Mouse (Mus musculus) heart, adult 18-20 months (tissue): Measurements from ENCODE around the gene Chaf1a. TPM values are rescaled to one million over a fixed set of nuclear protein-coding genes. Genes with fewer than 3 reads are reported as not detected.
"Not testable (repeated sequence)": the region's sequence is repeated elsewhere in the genome, so short reads cannot be mapped to it uniquely, and the experiment has no call there.

ENCODE experiments used
- DNase-seq, 2 experiments: peaks; one replicate each; pipeline ENCODE4 v3.0.0; 2021 to 2022; ENCODE audit warnings: mixed read lengths in 1 of 2
- total RNA-seq, 2 experiments: library from RNA; stranded (reverse); gene quantifications; 2 replicates each; pipeline ENCODE4 v1.2.3; 2021

Gene Chaf1a
- total RNA-seq, 2 experiments from 2014 or later, result 1.1 to 1.3 TPM

DNA sequence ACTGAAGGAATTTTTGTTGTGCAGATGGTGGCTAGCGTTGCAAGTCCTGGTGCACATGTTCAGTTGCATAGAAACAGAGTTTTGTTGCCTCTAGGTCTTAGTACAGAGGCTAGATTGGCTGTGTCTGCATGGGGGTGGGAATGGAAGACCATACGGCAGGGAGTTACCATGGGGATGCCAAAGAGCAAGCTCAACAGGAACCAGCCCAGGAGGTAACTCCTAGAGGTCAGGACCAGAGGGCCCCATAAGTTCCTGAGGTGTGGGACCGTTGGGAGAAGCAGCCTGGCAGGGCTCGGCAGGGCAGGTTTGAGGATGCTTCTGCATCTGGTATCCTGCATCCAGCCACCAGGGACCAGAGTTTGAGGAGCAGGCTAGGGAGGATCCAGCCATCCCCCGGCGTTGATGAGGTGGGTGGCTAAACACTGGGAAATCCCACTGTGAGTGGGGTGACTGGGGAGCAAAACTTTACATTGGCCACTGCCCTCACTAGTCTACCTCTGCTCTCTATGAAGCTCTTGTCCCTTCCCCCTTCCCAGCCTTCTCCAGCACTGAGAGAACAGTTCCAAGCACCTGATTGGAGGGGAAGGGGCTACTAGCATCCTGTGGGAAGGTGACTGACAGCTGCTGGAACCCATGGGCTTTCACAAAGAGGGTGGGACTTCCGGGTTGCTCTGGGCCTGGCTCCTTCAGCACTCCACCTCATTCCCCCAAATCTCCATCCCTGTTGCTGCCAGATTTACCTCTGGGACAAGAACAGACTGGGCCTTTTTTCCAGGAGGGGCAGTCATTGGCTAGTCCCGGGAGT lies 40.7 kb downstream of the Chaf1a start:
- DNase-seq, result no peak

DNA sequence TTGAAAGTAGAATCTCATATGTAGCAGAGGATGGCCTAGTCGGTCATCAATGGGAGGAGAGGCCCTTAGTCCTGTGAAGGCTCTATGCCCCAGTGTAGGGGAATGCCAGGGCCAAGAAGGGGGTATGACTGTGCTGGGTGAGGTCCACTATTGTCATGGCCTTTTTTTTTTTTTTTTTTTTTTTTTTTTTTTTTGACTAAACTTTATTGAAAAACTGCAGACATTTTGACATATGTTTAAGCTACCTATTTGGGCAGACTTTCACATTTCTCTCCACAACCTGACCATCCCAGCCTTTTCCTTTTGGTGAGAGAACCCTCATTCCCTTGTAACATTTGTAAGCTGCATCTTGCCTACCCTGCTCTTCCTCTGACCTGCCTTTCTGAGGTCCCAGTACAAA lies 52.1 kb downstream of the Chaf1a start:
- DNase-seq, result no peak

DNA sequence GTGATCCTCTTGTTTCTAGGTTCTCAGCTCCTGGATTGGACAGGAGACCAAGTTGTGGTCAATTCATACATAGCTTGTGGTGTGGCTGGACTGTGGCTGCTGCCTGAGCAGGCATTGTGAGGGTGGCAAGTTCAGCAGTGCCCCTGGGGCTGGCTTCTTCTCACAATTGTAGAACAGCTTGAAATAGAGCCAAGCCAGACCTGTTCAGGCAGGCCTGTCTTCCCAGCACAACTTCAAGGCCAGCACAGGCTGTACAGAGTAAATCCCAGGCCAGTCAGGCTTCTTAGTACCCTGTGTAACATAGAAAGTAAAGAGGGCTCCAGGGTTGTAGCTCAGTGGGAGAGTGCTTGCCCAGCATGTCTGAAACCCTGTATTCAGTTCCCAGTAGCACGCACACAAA lies 52.6 kb downstream of the Chaf1a start:
- DNase-seq, result no peak

DNA sequence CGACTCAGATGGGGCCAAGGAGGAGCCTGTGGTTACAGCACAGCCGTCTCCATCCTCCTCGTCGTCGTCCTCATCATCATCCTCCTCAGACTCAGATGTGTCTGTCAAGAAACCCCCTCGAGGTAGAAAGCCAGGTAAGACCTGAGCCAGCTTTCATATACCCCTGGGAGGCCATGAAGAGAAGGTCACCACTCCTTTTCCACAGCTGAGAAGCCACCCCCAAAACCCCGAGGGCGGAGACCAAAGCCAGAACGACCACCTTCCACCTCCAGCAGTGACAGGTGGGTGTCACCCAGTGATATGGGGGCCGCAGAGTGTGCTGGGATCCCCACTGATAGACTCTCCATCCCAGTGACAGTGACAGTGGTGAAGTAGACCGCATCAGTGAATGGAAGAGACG lies 56.6 kb downstream of the Chaf1a start:
- DNase-seq, result no peak

DNA sequence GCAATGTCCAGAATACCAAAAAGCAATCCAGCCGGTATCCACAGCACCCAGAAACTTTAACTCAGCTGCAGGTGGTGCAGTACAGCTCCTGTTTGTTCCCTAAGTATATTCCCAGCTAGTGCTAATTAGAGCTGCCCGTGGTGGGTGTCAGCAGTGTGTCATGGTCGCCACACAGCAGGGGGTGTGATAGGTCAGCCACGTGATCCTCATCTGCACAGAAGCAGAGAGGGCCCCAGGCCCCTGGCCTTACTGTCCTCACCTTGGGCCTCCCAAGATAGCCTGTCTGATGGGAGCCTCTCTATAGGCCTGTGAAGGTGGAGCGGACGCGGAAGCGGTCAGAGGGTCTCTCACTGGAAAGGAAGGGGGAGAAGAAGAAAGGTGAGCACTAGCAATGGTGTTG lies 57.9 kb downstream of the Chaf1a start:
- no peak for DNase-seq

DNA sequence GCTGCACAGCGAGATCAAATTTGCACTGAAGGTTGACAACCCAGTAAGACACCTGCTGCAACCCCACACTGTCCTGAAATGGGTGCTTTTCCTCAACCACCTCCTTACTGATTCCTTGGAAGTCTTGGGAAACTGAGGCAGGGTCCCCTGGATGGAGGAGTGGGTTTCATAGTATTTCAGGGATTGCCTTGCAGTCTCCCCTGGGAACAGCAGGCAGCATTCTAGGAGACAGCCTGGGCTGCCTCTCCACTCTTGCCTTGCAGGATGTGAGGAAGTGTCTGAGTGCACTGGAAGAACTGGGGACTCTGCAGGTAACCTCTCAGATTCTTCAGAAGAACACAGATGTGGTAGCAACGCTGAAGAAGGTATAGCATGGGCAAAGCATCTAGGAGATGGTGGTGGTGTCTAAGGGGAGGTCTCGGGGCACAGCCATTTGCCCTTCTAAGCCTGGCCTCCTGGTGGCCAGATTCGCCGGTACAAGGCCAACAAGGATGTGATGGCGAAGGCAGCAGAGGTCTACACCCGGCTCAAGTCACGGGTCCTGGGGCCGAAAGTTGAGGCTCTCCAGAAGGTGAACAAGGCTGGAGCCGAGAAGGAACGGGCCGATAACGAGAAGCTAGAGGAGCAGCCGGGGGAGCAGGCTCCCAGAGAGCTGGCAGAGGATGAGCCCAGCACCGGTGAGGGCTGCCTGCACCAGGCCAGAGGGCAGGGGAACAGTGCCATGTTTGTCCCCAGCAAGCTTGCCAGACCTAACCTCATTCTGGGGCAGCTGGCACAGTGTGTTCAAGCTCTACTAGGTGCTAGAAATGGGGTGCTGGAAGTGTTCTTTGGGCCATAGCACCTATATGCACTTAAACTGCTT lies 58.7 kb downstream of the Chaf1a start:
- DNase-seq, result peak in 1 of 2 experiments; percentile 31

DNA sequence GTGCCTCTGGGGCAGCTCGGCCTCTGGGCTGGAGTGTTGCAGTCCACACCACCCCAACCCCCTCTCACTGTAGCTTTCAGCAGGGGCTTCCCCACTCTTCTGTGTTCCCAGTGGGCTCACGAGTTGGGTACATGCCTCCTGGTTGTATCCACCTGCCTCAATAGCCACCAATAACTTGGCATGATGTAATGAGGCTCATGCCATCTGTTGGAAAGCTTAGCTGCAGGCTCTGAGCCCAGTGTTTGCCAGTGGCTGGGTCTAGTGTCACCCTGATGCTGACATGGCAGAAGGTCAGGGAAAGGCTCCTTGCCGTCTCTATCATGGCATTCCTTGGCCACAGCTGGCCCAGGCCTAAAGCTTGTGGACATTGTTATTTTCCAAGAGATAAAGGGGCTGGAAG lies 60.6 kb downstream of the Chaf1a start:
- DNase-seq, result peak in 1 of 2 experiments; percentile 56

DNA sequence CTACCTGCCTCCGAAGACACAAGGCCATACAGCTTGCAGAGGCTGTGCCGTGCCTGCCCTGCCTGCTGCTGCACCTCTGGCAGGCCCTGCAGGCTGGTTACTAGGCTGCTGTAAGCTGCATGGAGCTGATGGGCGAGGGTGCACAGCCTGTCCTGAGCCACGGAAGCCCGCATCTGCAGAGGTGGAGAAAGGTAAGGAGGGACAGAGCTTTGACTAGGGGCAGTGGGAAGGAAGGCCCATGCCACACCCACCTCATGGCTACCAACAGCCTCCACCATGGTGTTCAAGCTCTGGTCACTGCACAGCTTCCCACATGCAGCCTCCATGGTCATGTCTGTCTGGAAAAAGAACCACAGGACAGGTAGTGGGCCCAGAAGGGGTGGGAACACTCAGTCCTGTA lies 61.9 kb downstream of the Chaf1a start:
- DNase-seq, result peak in 1 of 2 experiments; percentile 29

DNA sequence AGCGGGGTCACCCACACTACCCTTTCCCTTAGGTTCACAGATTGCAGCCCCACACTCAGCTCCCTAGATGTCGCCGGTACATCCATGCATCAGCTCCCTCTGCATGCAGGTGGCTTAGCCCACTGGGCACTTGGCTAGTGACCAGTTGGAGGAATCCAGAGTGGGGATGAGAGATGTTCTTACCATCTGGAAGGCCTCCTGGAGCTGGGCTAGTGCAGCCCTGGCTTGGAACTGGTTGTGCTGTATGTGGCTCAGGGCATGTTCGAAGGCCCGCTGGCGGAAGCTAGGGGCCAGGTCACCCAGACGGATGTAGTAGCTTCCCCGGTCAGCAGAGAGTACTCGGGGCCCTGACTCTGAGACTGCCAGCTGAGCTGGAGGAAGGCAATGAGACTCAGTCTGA lies 62.7 kb downstream of the Chaf1a start:
- DNase-seq, result peak in 1 of 2 experiments; percentile 38

DNA sequence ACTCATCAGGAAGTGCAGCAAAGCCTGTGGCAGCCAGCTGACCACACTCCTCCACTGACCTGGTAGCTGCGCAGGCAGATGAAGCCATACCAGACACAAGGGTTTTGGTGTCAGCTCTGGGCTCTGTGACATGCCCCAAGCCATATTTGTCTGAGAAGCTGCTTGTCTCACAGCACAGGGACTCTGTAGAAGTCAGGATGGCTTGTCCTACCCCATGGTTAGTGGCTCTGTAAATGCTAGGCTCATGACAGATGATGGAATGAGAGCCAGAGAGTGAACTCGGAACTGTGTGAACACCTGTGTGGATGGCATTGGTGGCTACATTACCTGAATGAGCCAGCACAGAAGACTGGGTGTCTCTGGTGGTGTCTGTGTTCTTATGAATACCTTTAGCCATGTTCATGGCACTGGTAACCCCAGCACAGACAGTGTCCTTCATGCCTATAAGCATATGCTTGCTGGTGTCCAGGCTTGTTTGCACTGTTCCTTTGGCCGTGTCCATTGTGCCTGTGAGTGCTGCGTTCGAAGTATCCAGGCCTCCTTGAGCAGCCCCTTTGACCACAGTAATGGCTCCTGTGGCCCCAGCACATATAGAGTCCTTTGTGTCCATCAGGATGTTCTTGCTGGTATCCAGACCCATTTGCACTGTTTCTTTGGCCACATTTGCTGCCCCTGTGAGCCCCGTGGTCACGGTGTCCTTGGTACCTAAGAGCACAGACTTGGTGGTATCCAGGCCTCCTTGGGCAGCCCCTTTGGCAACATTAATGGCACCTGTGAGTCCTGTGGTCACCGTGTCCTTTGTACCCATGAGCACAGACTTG lies 63.4 kb downstream of the Chaf1a start:
- peak in 1 of 2 experiments; percentile 62 for DNase-seq

DNA sequence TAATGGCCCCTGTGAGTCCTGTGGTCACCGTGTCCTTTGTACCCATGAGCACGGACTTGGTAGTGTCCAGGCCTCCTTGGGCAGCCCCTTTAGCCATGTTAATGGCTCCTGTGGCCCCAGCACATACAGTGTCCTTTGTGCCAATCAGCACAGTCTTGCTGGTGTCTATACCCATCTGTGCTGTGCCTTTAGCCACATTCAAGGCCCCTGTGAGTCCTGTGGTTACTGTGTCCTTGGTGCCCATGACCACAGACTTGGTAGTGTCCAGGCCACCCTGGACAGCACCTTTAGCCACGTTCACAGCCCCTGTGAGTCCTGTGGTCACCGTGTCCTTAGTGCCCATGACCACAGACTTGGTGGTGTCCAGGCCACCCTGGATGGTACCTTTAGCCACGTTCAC lies 64.6 kb downstream of the Chaf1a start:
- peak in 1 of 2 experiments; percentile 49 for DNase-seq

DNA sequence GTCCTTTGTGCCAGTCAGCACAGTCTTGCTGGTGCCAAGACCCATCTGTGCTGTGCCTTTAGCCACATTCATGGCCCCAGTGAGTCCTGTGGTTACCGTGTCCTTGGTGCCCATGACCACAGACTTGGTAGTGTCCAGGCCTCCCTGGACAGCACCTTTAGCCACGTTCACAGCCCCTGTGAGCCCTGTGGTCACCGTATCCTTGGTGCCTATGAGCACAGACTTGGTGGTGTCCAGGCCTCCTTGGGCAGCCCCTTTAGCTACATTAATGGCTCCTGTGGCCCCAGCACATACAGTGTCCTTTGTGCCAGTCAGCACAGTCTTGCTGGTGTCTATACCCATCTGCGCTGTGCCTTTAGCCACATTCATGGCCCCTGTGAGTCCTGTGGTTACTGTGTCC lies 66.2 kb downstream of the Chaf1a start:
- DNase-seq, result not testable (repeated sequence)

DNA sequence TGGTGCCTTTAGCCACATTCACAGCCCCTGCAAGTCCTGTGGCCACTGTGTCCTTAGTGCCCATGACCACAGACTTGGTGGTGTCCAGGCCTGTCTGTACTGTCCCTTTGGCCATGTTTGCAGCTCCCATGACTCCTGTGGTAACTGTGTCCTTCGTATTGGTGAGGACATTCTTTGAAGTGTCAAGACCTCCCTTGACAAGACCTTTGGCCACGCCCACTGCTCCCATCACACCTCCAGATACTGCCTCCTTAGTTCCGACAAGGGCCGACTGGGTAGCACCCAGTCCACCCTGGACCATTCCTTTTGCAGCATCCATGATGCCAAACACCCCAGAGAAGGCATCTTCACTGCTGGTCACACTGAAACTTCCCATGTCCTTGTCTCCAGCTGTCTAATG lies 66.7 kb downstream of the Chaf1a start:
- peak in 1 of 2 experiments; percentile 34 for DNase-seq

DNA sequence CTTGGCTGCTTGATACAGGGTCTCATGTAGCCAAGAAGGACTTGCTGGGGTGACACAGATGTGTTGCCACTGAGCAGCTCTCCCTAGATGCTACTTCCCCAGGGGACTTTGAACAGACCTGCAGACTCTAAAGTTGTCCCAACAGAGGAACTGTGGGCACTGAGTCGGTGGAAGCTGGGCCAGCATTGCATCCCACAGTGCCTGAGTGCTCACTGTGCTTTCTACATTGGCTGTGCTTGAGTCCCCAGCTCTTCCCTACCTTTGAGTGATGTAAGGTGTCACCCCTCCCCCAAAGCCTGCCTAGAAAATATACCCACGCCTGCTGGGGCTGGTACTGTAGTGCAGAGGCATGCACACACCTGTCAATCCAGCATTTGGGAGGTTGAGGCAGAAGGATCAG lies 67.5 kb downstream of the Chaf1a start:
- DNase-seq, result no peak

DNA sequence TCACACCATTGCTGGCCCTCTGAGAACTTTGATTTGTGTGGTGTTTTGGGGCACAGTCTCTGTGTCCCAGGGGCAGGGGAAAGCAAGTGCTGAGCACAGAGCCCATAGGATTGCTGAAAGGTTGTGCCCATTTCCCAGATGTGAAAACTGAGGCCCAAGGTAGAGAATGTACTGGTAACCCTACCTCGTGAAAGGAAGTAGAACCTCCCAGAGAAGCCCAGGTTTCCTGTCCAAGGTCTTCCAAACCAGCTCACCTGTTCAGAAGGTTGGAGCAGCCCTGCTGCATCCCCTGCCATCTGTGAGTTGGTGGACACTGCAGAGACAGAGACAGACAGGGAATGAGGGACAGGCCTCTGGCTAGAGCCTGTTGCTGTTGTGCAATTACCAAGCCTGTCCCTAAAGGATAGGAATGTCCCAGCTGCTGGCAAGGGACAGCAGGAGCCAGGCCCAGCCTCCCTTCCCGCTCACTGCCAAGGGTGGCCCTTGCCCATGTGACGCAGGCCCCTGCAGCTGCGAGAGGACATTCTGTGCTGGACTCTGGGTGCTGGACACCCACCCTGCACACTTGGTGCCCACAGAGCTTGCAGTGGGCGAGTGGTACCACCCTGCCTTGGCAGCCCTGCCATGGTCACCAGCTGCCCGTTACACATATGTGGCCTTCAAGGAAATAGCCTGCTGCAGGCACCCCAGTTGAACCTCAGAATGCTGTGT lies 68.2 kb downstream of the Chaf1a start:
- DNase-seq, result peak; percentile 89 to 93

DNA sequence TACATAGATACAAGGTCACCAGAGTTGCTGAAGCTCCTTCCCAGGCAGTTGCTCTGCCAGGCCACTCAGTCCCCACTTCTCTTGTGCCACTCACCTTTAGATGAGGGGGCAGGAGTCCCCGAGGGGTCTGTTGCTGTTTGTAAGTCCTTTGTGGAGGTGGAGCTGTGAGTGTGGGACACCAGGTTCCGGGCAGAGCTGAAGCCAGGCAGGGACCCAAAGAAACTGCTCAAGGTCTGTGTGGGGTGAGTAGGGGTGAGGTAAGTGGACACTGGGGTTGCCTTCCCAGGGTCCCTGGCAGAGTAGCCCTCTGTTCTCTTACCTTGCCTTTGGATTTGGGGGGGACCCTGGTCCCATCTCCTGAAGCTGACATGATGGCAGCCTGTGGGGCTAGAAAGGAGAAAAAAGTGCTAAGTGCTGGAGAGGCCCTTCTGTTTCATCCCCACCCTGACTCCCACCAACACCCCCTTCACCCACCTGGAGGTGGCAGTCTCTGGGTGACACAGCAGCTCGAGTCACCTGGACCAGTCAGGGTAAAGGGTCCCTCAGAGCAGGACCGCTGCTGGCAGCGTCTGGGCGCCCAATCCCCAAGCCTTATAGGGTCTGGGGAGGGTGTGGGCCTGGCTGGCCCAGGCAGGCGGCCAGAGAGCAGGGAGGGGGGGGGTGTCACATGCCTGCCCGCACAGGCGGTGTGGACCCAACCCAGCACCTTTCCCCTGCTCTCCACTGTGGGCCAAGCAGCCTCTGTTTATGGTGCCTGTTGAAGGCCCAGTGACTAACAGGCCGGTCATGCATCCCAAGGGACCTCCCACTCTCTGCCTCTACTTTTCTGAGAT lies 69.2 kb downstream of the Chaf1a start, which contains the start of gene Plin4:
Gene Plin4, minus strand, starts transcription at position 585 of the 833 bp plus-strand sequence.
- peak; percentile 81 to 85 for DNase-seq

DNA sequence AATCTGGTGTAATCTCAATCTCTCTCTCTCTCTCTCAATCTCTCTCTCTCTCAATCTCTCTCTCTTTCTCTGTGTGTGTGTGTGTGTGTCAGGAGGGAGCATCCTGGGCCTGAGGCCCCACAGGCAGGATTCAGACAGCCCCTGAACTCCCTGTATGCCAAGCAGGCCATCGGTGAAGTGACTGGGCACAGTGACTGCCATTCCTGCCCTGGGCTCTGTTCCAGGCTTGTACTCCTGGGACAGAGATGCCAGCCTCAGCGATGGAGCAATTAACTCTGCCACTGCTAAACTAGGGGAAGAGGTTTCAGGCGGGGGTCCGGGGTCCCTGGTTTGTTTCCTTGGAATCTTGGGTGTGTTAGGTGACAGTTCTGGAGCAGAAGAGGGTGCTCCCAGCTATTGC lies 70.3 kb downstream of the Chaf1a start:
- peak; percentile 70 to 83 for DNase-seq

DNA sequence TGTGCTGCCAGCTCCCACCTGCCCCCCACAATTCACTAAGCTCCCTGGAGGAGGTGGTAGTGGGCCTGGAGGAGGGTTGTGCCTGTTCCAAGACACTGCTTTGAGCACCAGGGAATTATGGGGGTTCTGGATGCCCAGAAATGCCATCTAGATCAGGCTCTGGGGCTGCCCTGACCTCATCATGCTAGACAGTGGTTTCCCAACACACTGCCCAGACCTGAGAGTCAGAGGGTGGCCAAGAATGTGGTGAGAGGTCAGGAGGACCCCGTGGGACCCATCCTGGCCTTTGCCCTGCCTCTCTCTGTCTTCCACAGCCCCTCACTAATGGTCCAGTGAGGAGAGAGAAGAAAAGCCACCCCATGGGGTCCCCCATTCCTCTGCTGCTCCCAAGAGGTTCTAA lies 70.8 kb downstream of the Chaf1a start:
- peak in 1 of 2 experiments; percentile 16 for DNase-seq

DNA sequence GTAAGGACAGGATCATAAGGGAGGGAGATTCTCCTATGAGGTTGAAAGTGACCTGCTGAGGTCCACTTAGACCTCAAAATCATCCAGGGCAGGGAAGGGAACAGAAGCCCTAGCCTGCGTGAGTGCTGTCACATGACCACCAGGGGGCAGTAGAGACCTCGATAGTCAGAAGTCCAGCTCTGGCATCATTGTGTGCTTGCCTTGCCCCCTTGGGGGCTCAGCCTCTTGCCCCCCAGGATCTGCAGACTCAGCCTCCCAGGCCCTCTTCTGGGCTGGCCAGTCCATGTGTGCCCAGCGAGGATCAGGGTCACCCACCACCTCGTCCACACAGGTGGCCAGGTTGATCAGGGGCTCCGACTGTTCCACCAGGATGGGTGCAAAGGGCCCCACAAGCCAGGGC lies 71.6 kb downstream of the Chaf1a start:
- DNase-seq, result peak; percentile 68 to 83

DNA sequence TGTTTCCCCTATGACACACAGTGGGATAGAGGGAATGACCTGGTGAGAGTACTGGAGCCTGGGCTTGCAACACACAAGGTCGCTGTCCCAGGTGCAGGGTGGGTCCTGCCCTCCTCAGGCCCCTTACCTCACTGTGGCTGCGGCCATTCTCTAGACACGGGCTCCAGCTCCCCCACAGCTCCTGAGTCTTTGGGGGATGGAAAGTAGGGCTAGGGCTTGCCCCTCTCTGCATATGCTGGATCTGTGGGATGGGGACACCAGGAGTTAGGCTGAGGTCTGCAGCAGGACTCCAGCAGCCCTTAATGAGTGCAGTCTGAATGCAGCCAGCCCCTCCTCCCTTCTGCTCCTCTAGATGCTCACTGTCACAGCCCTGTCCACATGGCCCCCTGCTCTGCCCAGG lies 72.5 kb downstream of the Chaf1a start:
- no peak for DNase-seq

DNA sequence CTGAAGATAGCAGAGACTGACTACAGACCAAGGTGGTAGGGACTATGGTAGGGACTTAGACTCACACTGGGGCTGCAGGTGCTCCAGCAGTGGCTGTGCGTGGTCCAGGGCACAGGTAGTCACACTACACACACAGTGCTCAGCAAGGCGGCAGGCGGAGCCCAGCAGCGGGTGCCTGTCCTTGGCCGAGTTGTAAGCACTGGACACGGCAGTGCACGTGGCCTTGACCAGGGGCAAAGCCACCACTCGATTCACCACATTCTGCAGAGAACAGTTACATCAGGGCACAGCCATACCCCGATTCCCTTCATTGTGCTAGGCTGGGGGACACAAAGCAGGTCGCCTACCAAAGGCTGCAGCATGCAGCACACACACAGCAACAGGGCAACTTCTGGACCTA lies 76.0 kb downstream of the Chaf1a start:
- peak in 1 of 2 experiments; percentile 28 for DNase-seq
